ENCODE assay signal across 12 mouse cellular contexts in the genomic region with DNA sequence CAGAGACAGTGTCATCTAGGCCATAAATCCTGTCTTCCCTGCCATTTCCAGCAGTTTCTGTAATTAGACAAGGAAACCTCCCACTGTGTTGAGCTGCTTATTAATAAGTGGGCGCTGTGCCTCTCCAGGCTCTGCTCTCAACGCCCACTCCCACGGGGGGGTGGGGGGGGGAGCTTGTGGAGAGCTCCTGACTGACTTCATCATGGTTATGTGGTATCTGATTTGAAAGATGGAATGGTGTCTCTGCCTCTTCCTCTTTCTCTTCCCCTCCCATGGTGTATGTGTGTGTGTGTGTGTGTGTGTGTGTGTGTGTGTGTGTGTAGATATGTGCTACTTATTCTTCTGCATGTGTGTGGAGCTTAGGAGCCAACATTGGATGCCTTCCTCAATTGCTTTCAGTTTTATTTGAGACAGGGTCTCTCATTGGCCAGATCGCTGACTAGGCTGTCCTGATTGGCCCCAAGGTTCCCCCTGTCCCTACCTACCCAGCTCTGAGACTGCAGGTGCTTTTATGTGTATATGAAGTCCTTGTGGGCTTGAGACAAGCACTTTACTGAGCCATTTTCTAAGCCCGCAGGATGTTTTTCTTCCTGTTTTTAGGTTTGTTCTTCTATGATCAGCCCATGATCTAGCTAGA.
DNase-seq lines count a peak whose midpoint lies in the region; ATAC-seq lines count a peak whose summit lies in the region.
"Had no signal": no experiment of that assay in that cellular context is flagged by ENCODE, and none has a peak within 500 bp of the region (broad histone marks: within the 10 kb centered on the region; RNA-seq: fewer than 3 reads in every experiment).

No protein-coding gene starts in this region.

- H3K36me3 ChIP-seq in intestine, embryonic 16.5 days (ENCODE audit: control insufficient read depth, insufficient read depth, low read length) = peaks cover 5% of the 10 kb centered on the region; the same call in 1 of the 2 replicates
- H3K36me3 ChIP-seq: liver, embryonic 15.5 days had no signal

- no peak overlapping the region for H3K27ac ChIP-seq in intestine, embryonic 16.5 days (ENCODE audit: low read length)
- H3K27ac ChIP-seq: liver, embryonic 15.5 days had no signal

- no peak overlapping the region for H3K9ac ChIP-seq in intestine, embryonic 16.5 days (ENCODE audit: low read depth, low read length)
- H3K9ac ChIP-seq: liver, embryonic 15.5 days had no signal

- intact Hi-C loops in left cerebral cortex, postnatal 4 days (cut with DNase I) = no loop called here

- H3K4me2 ChIP-seq in intestine, embryonic 16.5 days (ENCODE audit: low read depth, low read length) = no peak overlapping the region
- H3K4me2 ChIP-seq: liver, embryonic 15.5 days had no signal

- 0 out of 2 replicates have a peak, but pooled peaks cover 5% of the 10 kb centered on the region for H3K4me1 ChIP-seq in intestine, embryonic 16.5 days (ENCODE audit: control insufficient read depth, insufficient read depth, low read length)

- no peak overlapping the region for H3K4me3 ChIP-seq in intestine, embryonic 16.5 days (ENCODE audit: low read length)
- H3K4me3 ChIP-seq: liver, embryonic 15.5 days had no signal

- WGBS in intestine, embryonic 16.5 days = 64% methylated on average over 5 of the region's 5 CpGs

- H3K27me3 ChIP-seq in intestine, embryonic 16.5 days (replicated peaks; ENCODE audit: control insufficient read depth, insufficient read depth, low read length) = no peaks in the 10 kb centered on the region
- H3K27me3 ChIP-seq: liver, embryonic 15.5 days had no signal

- no peaks in the 10 kb centered on the region for H3K9me3 ChIP-seq in intestine, embryonic 16.5 days (ENCODE audit: control insufficient read depth, low read length)
- H3K9me3 ChIP-seq: liver, embryonic 15.5 days had no signal

- ATAC-seq in megakaryocyte progenitor cell, adult 5-6 weeks (replicated peaks; ENCODE audit: poor library complexity) = peak; percentile 18; the same call in 1 of the 2 replicates
- ATAC-seq in intestine, embryonic 16.5 days = no peak

- peak; percentile 16 for DNase-seq in left cerebral cortex, postnatal 4 days
- DNase-seq in left cerebral cortex, adult 9 months (ENCODE audit: low spot score in 2 of 2) = no peak
- peak; percentile 83 for DNase-seq in CD4-positive helper T cell, adult 2 months (ENCODE audit: low read depth, low spot score)
- DNase-seq in MEL-GATA-1-ER (ENCODE audit: extremely low read depth, low read depth) = peak; percentile 26
- no peak for DNase-seq in ovary, postnatal 10 days (ENCODE audit: low spot score)
- DNase-seq: adrenal gland, postnatal 36 days; cerebellum, adult 9-11 months; gastrocnemius, postnatal 25 days; heart, postnatal 36 days had no signal

Comparison
In these comparisons a context has a peak if more than half of its experiments do, and no peak if none do; other contexts are left out.
1. DNase-seq: peak in left cerebral cortex, postnatal 4 days (single experiment), CD4-positive helper T cell, adult 2 months (single experiment) and MEL-GATA-1-ER (single experiment); none in left cerebral cortex, adult 9 months (0 of 2) and ovary, postnatal 10 days (single experiment).